Mouse (Mus musculus): Measurements from ENCODE around the gene Prrxl1. TPM values are rescaled to one million over a fixed set of nuclear protein-coding genes. Genes with fewer than 3 reads are reported as not detected.

The Prrxl1 gene
- not detected in 2 replicates for total RNA-seq (2015)
- not detected in 2 replicates for total RNA-seq (2017)

DNA sequence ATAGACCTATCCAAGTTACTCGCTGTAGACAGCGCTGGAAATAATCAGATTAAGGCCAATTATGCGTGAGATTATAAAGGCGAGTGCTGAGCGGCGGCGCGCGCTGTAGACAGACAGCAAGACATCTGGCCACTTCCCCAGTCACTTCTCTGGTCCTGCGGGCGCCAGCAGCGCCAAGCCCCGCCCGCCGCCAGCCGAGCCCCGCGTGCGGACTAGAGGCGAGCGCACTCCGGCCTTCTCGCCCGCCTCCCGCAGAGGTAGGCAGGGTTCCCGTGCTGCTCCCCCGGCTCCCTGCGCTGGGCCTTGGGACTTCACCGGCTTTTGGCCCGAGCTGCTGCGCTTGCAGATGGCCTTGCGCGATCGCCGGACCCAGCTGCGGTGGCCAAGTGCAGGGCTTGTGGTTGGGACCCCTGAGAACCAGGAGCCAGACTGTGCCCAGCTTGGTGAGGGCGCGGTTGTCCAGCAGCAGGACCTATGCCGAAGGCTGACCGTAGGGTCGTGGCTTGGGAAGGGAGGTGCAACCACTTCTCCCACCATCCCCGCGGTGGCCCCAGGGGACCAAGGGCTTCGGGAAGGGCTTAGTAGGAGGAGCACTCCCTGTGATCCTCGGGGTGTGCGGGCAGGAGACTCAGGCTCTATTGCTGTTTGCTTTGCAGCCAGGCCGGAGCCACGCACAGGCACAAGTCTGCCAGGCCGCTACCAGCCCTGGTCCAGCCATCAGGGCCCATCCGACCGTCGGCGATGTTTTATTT, at the start of gene Prrxl1:
Prrxl1 (plus strand) TSS at position 118 of the 752 bp plus-strand sequence.
- ATAC-seq (ENCODE audit: poor library complexity, severe bottlenecking) = no peak

GRCm38 (mm10) chr14:32551854-32552253, 47.4 kb upstream of the Prrxl1 start:
- ATAC-seq (ENCODE audit: poor library complexity, severe bottlenecking) = no peak

GRCm38 (mm10) chr14:32553198-32553903, 45.9 kb upstream of the Prrxl1 start:
- ATAC-seq (ENCODE audit: poor library complexity, severe bottlenecking) = no peak

GRCm38 (mm10) chr14:32554860-32555526, 44.2 kb upstream of the Prrxl1 start:
- ATAC-seq (ENCODE audit: poor library complexity, severe bottlenecking) = no peak

- no peak for ATAC-seq (ENCODE audit: poor library complexity, severe bottlenecking)
Measured at GRCm38 (mm10) chr14:32561428-32561827, 37.8 kb upstream of the Prrxl1 start.

DNA sequence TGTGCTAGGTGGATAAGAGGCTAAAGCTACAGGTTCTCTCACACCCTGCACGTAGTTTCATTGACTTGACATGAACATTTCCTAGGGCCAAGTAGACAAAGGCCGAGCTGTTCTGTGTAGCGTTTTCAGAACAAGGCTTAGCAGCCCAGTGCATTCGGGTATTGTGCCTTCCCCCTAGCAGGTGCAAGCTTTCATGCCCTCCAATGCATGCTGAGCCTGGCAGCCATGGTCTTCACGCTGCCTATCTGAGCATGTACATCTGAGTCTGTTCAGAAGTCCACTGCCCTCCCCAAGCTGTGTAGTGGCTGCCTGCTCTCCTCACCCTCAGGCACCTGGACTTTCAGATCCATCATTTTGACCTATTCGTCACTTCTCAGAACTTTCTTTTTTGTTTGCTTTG, 35.5 kb upstream of the Prrxl1 start:
- no peak for ATAC-seq (ENCODE audit: poor library complexity, severe bottlenecking)

DNA sequence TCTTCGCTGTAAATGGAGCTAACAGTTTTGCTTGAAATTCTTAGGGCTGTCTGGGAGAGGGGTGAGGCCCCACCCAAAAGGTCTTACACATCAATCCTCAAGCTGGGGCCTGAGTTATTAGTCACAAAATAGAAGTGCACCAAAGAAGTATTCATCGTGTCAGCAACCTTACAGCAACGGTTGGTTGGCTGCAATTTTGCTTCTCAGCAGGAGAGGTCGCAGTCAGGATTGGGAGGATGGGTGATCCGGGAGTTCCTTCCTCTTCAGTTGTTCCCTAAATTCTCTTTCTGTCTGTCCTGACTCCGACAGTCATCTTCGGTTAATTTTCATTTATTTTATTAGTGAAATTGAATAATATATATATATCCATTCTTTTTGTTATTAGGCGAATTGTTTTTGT, 26.7 kb upstream of the Prrxl1 start:
- no peak for ATAC-seq (ENCODE audit: poor library complexity, severe bottlenecking)

GRCm38 (mm10) chr14:32578420-32578819, 20.8 kb upstream of the Prrxl1 start:
- ATAC-seq (ENCODE audit: poor library complexity, severe bottlenecking) = no peak

- no peak for ATAC-seq (ENCODE audit: poor library complexity, severe bottlenecking)
Measured at GRCm38 (mm10) chr14:32583696-32584095, 15.5 kb upstream of the Prrxl1 start.

DNA sequence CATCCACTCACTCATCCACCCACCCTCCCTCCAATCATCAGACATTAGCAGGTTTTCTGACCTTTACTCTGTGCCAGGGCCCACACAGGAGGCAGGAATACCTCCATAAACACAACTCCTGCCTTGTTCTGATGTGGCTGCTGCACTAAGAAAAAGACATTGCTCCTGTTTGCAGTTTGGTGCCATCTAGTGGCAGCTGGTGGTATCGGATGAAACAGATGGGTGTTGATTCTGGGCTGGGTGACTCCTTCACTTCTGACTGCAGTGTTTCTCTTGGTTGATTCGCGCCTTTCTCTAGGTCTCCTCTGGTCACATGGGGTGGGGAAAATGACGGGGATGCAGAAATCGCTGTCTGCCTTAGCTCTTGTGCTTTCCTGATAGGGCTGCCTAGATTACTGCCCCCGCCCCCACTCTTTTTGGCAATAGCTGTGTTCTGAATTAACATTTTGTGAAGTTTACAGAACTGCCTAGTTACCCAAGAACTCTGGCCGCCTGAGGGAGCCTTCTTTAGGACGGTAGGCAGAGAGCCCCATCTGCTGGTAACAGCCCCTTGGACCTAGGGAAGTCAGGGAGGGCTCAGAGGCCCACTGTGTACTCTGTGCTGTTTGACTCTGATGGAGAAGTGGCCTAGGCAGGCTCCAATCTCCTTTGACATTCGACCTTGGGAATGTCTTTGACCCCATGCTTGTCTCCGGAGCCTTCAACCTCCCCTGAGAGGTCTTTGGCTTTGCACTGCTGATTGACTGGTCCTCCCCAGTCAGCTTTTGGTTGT, 12.0 kb upstream of the Prrxl1 start:
- peak; percentile 51; the same call in 1 of the 2 replicates for ATAC-seq (ENCODE audit: poor library complexity, severe bottlenecking)

DNA sequence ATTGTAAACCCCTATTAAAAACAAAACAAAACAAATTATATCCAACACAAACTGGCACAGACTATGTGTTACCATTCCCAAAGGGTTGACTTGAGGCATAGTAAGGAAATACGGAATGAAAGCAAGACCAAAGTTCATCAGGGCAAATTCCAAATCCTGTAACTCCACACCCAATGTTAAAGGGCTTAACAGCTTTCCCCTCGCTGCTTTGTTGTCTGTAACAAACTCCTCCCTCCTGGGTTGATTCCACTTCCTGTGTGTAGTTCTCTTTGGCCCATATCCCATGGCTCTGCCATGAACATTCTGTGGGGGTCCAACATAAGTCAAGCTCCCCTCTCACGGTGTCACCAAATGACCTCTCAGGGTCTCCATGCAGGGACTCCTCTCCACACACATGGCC, 8.8 kb upstream of the Prrxl1 start:
- no peak for ATAC-seq (ENCODE audit: poor library complexity, severe bottlenecking)

DNA sequence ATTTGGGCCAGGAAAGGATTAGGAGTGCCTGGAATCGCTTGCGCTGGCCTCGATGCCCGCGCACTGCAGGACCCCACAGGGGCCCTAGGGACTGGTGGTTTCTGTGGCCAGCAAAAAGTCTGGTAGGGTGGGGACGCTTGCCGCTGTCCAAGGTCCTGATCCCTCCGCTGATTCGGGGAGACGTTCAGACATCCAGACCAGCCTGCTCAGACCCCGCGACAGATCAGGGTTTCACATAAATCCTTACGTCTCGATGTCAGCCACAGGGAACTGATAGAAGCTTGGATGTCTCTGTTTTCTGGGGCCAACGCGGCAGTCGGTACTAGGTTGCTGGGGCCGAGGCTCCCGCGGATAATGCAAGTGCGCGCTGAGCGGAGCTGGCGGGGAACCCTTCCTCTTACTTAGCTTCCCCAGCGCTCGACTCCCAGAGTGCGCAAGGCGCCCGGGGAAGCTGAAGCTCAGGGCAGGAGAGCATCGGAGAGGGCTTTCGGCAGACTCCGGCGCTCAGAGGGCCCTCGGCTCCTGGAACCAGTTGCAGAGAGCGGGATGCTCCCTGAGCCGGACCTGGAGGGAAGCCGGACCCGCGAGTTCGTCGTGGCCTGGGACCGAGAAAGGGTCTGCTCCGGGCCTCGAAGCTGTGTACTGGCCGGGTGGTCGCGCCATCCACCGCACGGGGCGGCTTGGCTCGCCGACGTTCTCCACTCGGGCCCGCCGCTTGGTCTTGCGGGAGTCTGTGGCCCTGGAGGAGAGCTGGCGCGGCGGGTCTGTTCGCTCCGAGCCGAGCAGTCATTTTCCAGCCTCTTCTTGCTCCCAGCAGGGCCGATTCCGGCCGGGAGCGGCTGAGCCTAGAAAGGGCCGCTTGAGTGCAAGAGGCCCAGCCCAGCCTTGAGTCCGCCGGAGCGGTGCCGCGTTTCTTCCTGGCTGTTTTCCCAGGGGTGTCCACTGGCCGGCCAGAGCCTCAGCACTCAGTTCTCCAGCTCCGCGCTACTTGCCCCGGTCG, 1.7 kb upstream of the Prrxl1 start:
- ATAC-seq (ENCODE audit: poor library complexity, severe bottlenecking) = 0 out of 2 replicates have a peak, but pooled peaks have one; percentile 33

DNA sequence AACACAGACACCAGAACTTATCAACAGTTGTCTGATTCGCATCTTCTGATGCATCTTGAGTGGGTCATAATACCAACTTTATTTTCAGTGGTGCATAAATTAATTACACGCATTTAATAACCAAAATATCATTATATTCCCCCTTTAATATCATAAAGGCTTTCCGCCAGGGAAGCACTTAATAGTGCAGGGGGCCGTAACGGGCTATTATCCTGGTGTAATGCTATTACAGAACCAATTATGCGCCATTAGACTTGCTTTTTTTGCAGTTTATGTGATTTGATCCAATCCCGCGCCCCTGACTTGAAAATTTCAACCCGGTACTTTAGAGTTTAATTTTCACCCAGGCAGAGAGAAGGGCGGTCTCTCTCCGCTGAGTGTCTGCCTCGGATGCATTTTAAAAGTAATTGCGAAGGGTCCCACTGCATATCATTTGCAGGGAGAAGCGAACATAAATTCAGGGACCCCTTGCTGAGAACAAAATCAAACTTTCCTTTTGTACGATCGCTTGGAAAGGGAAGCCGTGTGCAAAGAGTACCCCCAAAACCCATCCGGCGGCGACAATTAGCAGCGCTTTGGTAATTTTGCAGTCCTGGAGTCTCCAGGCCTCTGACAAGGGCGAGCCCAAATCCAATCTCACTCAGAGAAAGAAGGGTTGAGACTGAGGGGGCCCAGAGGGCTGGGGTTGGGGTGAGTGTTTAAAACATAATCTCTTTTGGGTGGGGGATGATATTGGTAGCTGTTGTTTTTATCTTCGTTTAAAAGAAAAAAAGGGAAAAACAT, 579 bp upstream of the Prrxl1 start:
- no peak for ATAC-seq (ENCODE audit: poor library complexity, severe bottlenecking)

DNA sequence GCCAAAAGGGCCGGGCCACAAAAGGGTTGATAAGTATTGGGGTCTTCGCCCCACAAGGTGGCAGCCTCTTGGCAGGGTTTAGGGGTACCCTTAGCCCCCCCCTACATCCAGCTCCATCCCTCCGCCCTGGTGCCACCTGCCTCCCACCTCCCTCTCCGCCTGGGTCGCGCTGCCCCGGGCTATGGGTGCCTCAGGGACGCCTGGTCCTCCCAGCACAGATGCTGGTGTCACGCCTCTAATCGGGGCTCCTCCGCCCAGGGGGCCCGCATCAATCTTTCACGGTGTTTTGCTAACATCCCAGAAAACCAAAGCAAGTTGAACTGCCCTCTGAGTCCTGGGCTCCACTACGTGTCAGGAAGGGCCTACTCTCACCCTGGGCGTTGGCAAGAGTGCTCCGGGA, 903 bp downstream of the Prrxl1 start:
- no peak for ATAC-seq (ENCODE audit: poor library complexity, severe bottlenecking)

DNA sequence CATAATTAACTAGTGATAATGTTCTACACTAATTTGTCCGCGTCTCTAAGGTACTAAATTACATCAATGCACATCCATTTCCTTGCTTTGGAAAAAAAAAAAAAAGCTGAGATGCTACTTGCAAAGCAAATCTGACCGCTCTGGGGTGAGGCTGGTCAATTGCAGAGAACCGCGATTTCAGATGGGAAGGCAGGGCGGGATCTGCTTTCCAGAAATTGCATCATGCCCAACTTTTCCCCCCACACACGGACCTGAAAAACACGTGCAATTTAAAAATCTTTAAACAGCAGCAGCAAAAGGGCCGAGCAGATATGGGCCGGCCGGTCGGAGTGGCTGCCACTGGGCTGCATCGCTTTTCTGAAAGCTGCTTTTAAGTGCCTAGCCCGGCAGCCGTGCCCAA, 6.3 kb downstream of the Prrxl1 start:
- no peak for ATAC-seq (ENCODE audit: poor library complexity, severe bottlenecking)

DNA sequence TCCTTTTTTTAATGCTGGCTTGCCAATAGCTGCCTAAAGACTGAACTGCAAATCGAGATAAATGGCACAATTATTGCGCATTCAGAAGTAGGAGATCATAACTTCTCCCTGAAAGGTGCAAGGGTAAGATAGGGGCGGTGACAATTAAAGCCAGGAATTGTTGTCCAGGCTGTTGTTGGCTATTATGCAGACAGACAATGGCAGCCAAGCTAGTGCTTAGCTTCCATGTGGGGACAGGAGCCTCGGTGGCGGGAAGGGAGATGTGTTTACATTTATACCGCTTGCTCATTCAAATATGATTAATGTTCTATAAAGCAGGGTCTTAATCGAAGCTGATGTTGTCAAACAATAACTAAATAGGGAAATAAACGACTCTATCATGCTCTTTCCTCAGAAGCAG, 7.1 kb downstream of the Prrxl1 start:
- ATAC-seq (ENCODE audit: poor library complexity, severe bottlenecking) = no peak

- no peak for ATAC-seq (ENCODE audit: poor library complexity, severe bottlenecking)
Measured at GRCm38 (mm10) chr14:32609392-32609791, 10.2 kb downstream of the Prrxl1 start.

DNA sequence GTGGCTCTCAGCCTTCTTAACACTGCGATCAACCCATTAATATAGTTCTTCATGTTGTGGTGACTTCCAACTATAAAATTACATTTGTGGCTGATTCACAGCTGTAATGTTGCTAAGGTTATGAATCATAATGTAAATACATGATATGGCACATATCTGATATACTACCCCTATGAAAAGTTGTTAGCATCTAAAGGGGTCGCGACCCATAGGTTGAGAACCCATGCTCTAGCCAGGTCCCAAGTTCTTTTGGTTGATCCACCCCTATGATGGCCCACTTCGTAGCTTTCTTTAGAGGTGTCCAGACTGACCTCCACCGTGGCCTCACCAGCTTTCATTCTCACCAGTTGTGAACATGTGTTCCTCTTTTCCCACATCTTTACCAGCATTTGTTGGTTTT, 18.0 kb downstream of the Prrxl1 start:
- no peak for ATAC-seq (ENCODE audit: poor library complexity, severe bottlenecking)

- peak; percentile 62 for ATAC-seq (ENCODE audit: poor library complexity, severe bottlenecking)
Measured at GRCm38 (mm10) chr14:32624245-32624644, 25.0 kb downstream of the Prrxl1 start.

Data from megakaryocyte, adult 5-6 weeks (primary cell).